Mouse (Mus musculus) cerebellum, adult 11 months (tissue): ENCODE measurements around the gene Rxfp4.

ENCODE experiments used
- DNase-seq: peaks from one replicate; pipeline ENCODE4 v3.0.0; 2022

Gene Rxfp4

GRCm38 (mm10) chr3:88627535-88627934, 25.4 kb downstream of the Rxfp4 start:
- DNase-seq = no peak

- no peak for DNase-seq
Observed at GRCm38 (mm10) chr3:88627114-88627513, 25.8 kb downstream of the Rxfp4 start.

- DNase-seq = no peak
Observed at GRCm38 (mm10) chr3:88626316-88626715, 26.6 kb downstream of the Rxfp4 start.

GRCm38 (mm10) chr3:88625531-88625930, 27.4 kb downstream of the Rxfp4 start:
- no peak for DNase-seq

- DNase-seq = peak; percentile 18
Observed at GRCm38 (mm10) chr3:88624951-88625350, 28.0 kb downstream of the Rxfp4 start.

- DNase-seq = peak; percentile 77
Observed at GRCm38 (mm10) chr3:88624324-88624723, 28.6 kb downstream of the Rxfp4 start.

GRCm38 (mm10) chr3:88623346-88624135, 29.4 kb downstream of the Rxfp4 start:
- no peak for DNase-seq

- no peak for DNase-seq
Observed at GRCm38 (mm10) chr3:88622941-88623345, 30.0 kb downstream of the Rxfp4 start.

GRCm38 (mm10) chr3:88622113-88622940, 30.6 kb downstream of the Rxfp4 start:
- peak; percentile 39 for DNase-seq

GRCm38 (mm10) chr3:88621537-88622112, 31.3 kb downstream of the Rxfp4 start:
- no peak for DNase-seq

GRCm38 (mm10) chr3:88620992-88621536, 31.9 kb downstream of the Rxfp4 start:
- DNase-seq = peak; percentile 63

- no peak for DNase-seq
Observed at GRCm38 (mm10) chr3:88620146-88620991, 32.6 kb downstream of the Rxfp4 start.

- DNase-seq = no peak
Observed at GRCm38 (mm10) chr3:88619113-88620097, 33.5 kb downstream of the Rxfp4 start.

- DNase-seq = no peak
Observed at GRCm38 (mm10) chr3:88618074-88618871, 34.7 kb downstream of the Rxfp4 start.

- no peak for DNase-seq
Observed at GRCm38 (mm10) chr3:88616951-88617500, 35.9 kb downstream of the Rxfp4 start.

- DNase-seq = peak; percentile 66
Observed at GRCm38 (mm10) chr3:88615902-88616391, 37.0 kb downstream of the Rxfp4 start.

GRCm38 (mm10) chr3:88615117-88615516, 37.8 kb downstream of the Rxfp4 start:
- DNase-seq = no peak

GRCm38 (mm10) chr3:88614418-88614817, 38.5 kb downstream of the Rxfp4 start:
- DNase-seq = no peak

- no peak for DNase-seq
Observed at GRCm38 (mm10) chr3:88609066-88609465, 43.9 kb downstream of the Rxfp4 start.

- no peak for DNase-seq
Observed at GRCm38 (mm10) chr3:88607758-88608138, 45.2 kb downstream of the Rxfp4 start.
